Mouse (Mus musculus): ENCODE results near the gene Ide. TPM values are rescaled to one million over a fixed set of nuclear protein-coding genes. Genes with fewer than 3 reads are reported as not detected.
"Not testable (repeated sequence)": the region's sequence is repeated elsewhere in the genome, so short reads cannot be mapped to it uniquely, and the experiment has no call there.

Gene Ide
- total RNA-seq, 2 experiments from 2014 or later = 109 to 147 TPM

DNA sequence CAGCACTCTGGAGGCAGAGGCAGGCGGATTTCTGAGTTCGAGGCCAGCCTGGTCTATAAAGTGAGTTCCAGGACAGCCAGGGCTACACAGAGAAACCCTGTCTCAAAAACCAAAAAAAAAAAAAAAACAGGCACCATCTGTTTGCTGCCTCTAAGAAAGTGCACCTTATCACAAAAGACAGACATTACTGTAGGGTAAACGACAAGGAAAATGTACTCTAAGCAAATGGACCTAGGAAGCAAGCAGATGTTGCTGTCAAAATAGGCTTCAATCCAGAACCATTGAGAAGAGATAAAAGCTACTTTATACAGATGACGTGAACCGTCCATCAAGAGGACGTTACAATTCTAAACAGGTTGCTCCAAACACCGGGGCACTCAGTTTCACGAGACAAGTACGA lies 105.1 kb downstream of the Ide start:
- intact Hi-C loops (cut with DNase I); DNase-seq: not testable (repeated sequence)

DNA sequence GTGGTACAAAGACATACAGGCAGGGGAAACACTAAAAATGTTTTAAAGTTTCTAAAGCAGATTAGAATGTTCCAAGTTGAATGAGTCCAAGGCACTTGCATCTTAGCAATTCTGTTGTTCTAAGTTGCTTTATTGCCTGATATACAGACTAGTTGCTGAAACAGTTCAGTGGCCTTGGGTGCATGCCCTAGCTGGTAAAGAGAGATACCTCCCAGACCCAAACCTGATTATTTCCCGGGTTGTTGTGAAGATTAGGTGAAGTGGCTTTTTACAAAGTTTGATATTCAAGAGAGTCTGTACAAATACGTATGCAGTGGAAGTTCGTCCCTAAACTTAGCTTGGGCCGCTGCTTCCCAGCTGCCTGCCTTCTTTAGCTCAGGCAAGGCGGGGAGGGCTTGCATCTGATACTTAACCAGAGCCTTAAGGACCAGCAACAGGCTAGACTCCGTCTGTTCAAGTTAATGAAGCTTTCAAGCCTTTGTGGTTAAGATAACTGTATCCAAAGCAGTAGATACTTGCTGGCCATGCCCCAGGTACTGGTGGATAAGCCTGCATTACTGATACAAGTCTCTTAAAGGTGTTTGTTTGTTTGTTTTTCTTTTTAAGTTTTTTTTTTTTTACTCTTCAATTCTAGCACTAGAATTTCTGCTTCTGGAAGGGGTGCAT lies 112.3 kb downstream of the Ide start:
- intact Hi-C loops (cut with DNase I) = no loop called here
- DNase-seq = no peak

Other genes with a start within 250 kb of the Ide start
- gene March5, start 130.3 kb downstream of the Ide start, total RNA-seq (2021) = 10 to 100 TPM; 85.0 to 95.3 TPM
- 10 to 100 TPM; 58.2 to 58.4 TPM for gene Cpeb3, start 129.3 kb downstream of the Ide start, total RNA-seq (2021)
- 10 to 100 TPM; 11.5 to 11.8 TPM for gene Kif11, start 38.6 kb upstream of the Ide start, total RNA-seq (2021)
- gene Hhex, start 97.0 kb upstream of the Ide start, total RNA-seq (2021) = 1 to 10 TPM; 6.9 to 9.6 TPM
- gene Exoc6, start 212.6 kb upstream of the Ide start, total RNA-seq (2021) = 10 to 100 TPM; 28.0 to 29.4 TPM